In genomic region chr4:154410559-154410958, GRCm38 (mm10) we compare ENCODE assay signal across 16 mouse cellular contexts.
DNase-seq lines count a peak whose midpoint lies in the region; ATAC-seq and TF ChIP-seq lines count a peak whose summit lies in the region.
"Had no signal": no experiment of that assay in that cellular context is flagged by ENCODE, and none has a peak within 500 bp of the region (broad histone marks: within the 10 kb centered on the region; RNA-seq: fewer than 3 reads in every experiment).

No protein-coding gene starts in this region.

- 39% methylated on average over 8 of the region's 8 CpGs for WGBS in heart, embryonic 14.5 days
- WGBS in liver, embryonic 12.5 days (ENCODE audit: insufficient replicate concordance) = 45% methylated on average over 8 of the region's 8 CpGs
- WGBS in liver, postnatal 0 days (ENCODE audit: insufficient replicate concordance) = 62% methylated on average over 8 of the region's 8 CpGs
- WGBS in intestine, embryonic 15.5 days = 30% methylated on average over 8 of the region's 8 CpGs
- WGBS in stomach, embryonic 14.5 days = 56% methylated on average over 8 of the region's 8 CpGs

- H3K27me3 ChIP-seq in heart, embryonic 14.5 days (ENCODE audit: control insufficient read depth, insufficient read depth, low read length) = peaks cover 12% of the 10 kb centered on the region; the same call in 1 of the 2 replicates
- peaks cover 7% of the 10 kb centered on the region; the same call in 1 of the 2 replicates for H3K27me3 ChIP-seq in liver, embryonic 12.5 days (replicated peaks)
- H3K27me3 ChIP-seq in liver, postnatal 0 days (ENCODE audit: insufficient read depth, low read length) = no peaks in the 10 kb centered on the region
- no peaks in the 10 kb centered on the region for H3K27me3 ChIP-seq in intestine, embryonic 15.5 days (replicated peaks)
- H3K27me3 ChIP-seq in stomach, embryonic 14.5 days (ENCODE audit: control insufficient read depth, insufficient read depth, low read length) = no peaks in the 10 kb centered on the region

- no peak for DNase-seq in heart, adult 18-20 months
- no peak for DNase-seq in liver, postnatal 0 days
- DNase-seq: adrenal gland, postnatal 36 days; cerebellum, postnatal 14 days; heart, postnatal 4 days; kidney, adult 9 months; layer of hippocampus, adult 9-11 months; thymus, adult 2 months had no signal

- peak overlapping the region; percentile 5; the same call in 1 of the 2 replicates for H3K4me2 ChIP-seq in heart, embryonic 14.5 days (ENCODE audit: low read length)
- H3K4me2 ChIP-seq in liver, embryonic 12.5 days = no peak overlapping the region
- no peak overlapping the region for H3K4me2 ChIP-seq in liver, postnatal 0 days (ENCODE audit: low read depth, low read length)
- peak overlapping the region; percentile 46 for H3K4me2 ChIP-seq in intestine, embryonic 15.5 days (replicated peaks)
- H3K4me2 ChIP-seq in stomach, embryonic 14.5 days (replicated peaks; ENCODE audit: low read depth, low read length) = no peak overlapping the region; the same call in 1 of the 2 replicates
- H3K4me2 ChIP-seq: embryonic facial prominence, embryonic 12.5 days had no signal

- H3K9ac ChIP-seq in heart, embryonic 14.5 days (ENCODE audit: low read length) = peak overlapping the region; percentile 48; the same call in 1 of the 2 replicates
- no peak overlapping the region for H3K9ac ChIP-seq in liver, embryonic 12.5 days
- H3K9ac ChIP-seq in liver, postnatal 0 days (replicated peaks) = no peak overlapping the region
- H3K9ac ChIP-seq in intestine, embryonic 15.5 days = peak overlapping the region; percentile 17; the same call in 1 of the 2 replicates
- no peak overlapping the region for H3K9ac ChIP-seq in stomach, embryonic 14.5 days (replicated peaks; ENCODE audit: low read depth, low read length)
- H3K9ac ChIP-seq: embryonic facial prominence, embryonic 12.5 days had no signal

- no peak for TF ChIP-seq EP300 in liver, postnatal 0 days (IDR thresholded peaks at IDR 0.05; ENCODE audit: low read depth)

- peaks cover 41 to 46% of the 10 kb centered on the region in 2 experiments for H3K4me1 ChIP-seq in heart, embryonic 14.5 days (ENCODE audit: control insufficient read depth in 2 of 2, insufficient read depth in 2 of 2, low read length in 2 of 2)
- peaks cover 14% of the 10 kb centered on the region for H3K4me1 ChIP-seq in liver, embryonic 12.5 days
- H3K4me1 ChIP-seq in liver, postnatal 0 days (ENCODE audit: insufficient read depth) = 0 out of 2 replicates have a peak, but pooled peaks cover 2% of the 10 kb centered on the region
- peaks cover 38% of the 10 kb centered on the region for H3K4me1 ChIP-seq in intestine, embryonic 15.5 days (replicated peaks)
- peaks cover 22% of the 10 kb centered on the region; the same call in 1 of the 2 replicates for H3K4me1 ChIP-seq in stomach, embryonic 14.5 days (ENCODE audit: control insufficient read depth, insufficient read depth, low read length)
- H3K4me1 ChIP-seq: megakaryocyte, embryonic 14.5 days had no signal

- H3K4me3 ChIP-seq in heart, embryonic 14.5 days (ENCODE audit: control insufficient read depth in 1 of 2, insufficient read depth in 1 of 2, low read depth in 1 of 2, low read length in 2 of 2) = no peak overlapping the region
- no peak overlapping the region for H3K4me3 ChIP-seq in liver, embryonic 12.5 days
- H3K4me3 ChIP-seq in liver, postnatal 0 days (ENCODE audit: low read depth, low read length) = no peak overlapping the region
- H3K4me3 ChIP-seq in intestine, embryonic 15.5 days (replicated peaks) = peak overlapping the region; percentile 14; the same call in 1 of the 2 replicates
- no peak overlapping the region for H3K4me3 ChIP-seq in stomach, embryonic 14.5 days (ENCODE audit: low read depth, low read length)
- H3K4me3 ChIP-seq: embryonic facial prominence, embryonic 12.5 days; megakaryocyte, embryonic 14.5 days; myocyte had no signal

- no peak for TF ChIP-seq CTCF in liver, postnatal 0 days (IDR thresholded peaks at IDR 0.05; ENCODE audit: low read depth)

- ATAC-seq in heart, embryonic 14.5 days (ENCODE audit: insufficient number of reproducible peaks, insufficient read depth, low FRiP score, low read depth) = no peak
- ATAC-seq in liver, embryonic 12.5 days = 0 out of 2 replicates have a peak, but pooled peaks have one; percentile 25
- ATAC-seq in liver, postnatal 0 days = no peak
- ATAC-seq in intestine, embryonic 15.5 days = peak; percentile 58
- ATAC-seq in stomach, embryonic 14.5 days (ENCODE audit: insufficient number of reproducible peaks, insufficient read depth, low FRiP score, low read depth) = peak; percentile 54
- no peak for ATAC-seq in granulocyte monocyte progenitor cell, adult 5-6 weeks (replicated peaks; ENCODE audit: poor library complexity, severe bottlenecking)

- H3K27ac ChIP-seq in heart, embryonic 14.5 days (replicated peaks in 1 of 2; ENCODE audit: control insufficient read depth in 1 of 2, insufficient read depth in 1 of 2, low read depth in 2 of 2, low read length in 2 of 2) = peak overlapping the region; percentile 35 to 61
- H3K27ac ChIP-seq in liver, embryonic 12.5 days = no peak overlapping the region
- H3K27ac ChIP-seq in liver, postnatal 0 days (ENCODE audit: low read depth) = no peak overlapping the region
- H3K27ac ChIP-seq in intestine, embryonic 15.5 days = peak overlapping the region; percentile 81
- peak overlapping the region; percentile 29; the same call in 1 of the 2 replicates for H3K27ac ChIP-seq in stomach, embryonic 14.5 days (ENCODE audit: low read length)
- H3K27ac ChIP-seq: embryonic facial prominence, embryonic 12.5 days had no signal

- no peaks in the 10 kb centered on the region for H3K36me3 ChIP-seq in heart, embryonic 14.5 days (ENCODE audit: control insufficient read depth, insufficient read depth, low read length)
- no peaks in the 10 kb centered on the region for H3K36me3 ChIP-seq in liver, embryonic 12.5 days
- no peaks in the 10 kb centered on the region for H3K36me3 ChIP-seq in liver, postnatal 0 days (replicated peaks; ENCODE audit: insufficient read depth, low read length)
- no peaks in the 10 kb centered on the region for H3K36me3 ChIP-seq in intestine, embryonic 15.5 days
- no peaks in the 10 kb centered on the region for H3K36me3 ChIP-seq in stomach, embryonic 14.5 days (ENCODE audit: control insufficient read depth, insufficient read depth, low read length)
- H3K36me3 ChIP-seq: embryonic facial prominence, embryonic 12.5 days had no signal

- H3K9me3 ChIP-seq in heart, embryonic 14.5 days (ENCODE audit: control insufficient read depth, low read length) = no peaks in the 10 kb centered on the region
- no peaks in the 10 kb centered on the region for H3K9me3 ChIP-seq in liver, embryonic 12.5 days (replicated peaks)
- H3K9me3 ChIP-seq in liver, postnatal 0 days (ENCODE audit: low read length) = no peaks in the 10 kb centered on the region
- H3K9me3 ChIP-seq in intestine, embryonic 15.5 days = no peaks in the 10 kb centered on the region
- H3K9me3 ChIP-seq in stomach, embryonic 14.5 days (ENCODE audit: control insufficient read depth, low read depth, low read length) = no peaks in the 10 kb centered on the region
- H3K9me3 ChIP-seq: embryonic facial prominence, embryonic 12.5 days; megakaryocyte, embryonic 14.5 days had no signal

Comparison
In these comparisons a context has a peak if more than half of its experiments do, and no peak if none do; other contexts are left out.
1. ATAC-seq: peak in liver, embryonic 12.5 days (single experiment), intestine, embryonic 15.5 days (single experiment) and stomach, embryonic 14.5 days (single experiment); none in heart, embryonic 14.5 days (single experiment), liver, postnatal 0 days (single experiment) and granulocyte monocyte progenitor cell, adult 5-6 weeks (single experiment).
2. H3K27ac ChIP-seq: peak in heart, embryonic 14.5 days (2 of 2), intestine, embryonic 15.5 days (single experiment) and stomach, embryonic 14.5 days (single experiment); none in liver, embryonic 12.5 days (single experiment) and liver, postnatal 0 days (single experiment).
3. H3K4me2 ChIP-seq: peak in heart, embryonic 14.5 days (single experiment) and intestine, embryonic 15.5 days (single experiment); none in liver, embryonic 12.5 days (single experiment), liver, postnatal 0 days (single experiment) and stomach, embryonic 14.5 days (single experiment).
4. H3K9ac ChIP-seq: peak in heart, embryonic 14.5 days (single experiment) and intestine, embryonic 15.5 days (single experiment); none in liver, embryonic 12.5 days (single experiment), liver, postnatal 0 days (single experiment) and stomach, embryonic 14.5 days (single experiment).